Mouse (Mus musculus) MEL (cell line): ENCODE measurements around the gene Mapk10. TPM values are rescaled to one million over a fixed set of nuclear protein-coding genes. Genes with fewer than 3 reads are reported as not detected.

Experiments
- DNase-seq: peaks from one replicate; pipeline ENCODE4 v3.0.0; 2011; ENCODE audit warnings: low read depth, low spot score
- H3K27ac ChIP-seq: 2 replicates; pipeline ENCODE4 v1.5.1; 2012; ENCODE audit warnings: low read depth, mild to moderate bottlenecking, control low read depth, low read length, moderate library complexity; ENCODE audit not compliant: control insufficient read depth
- H3K27me3 ChIP-seq, 2 experiments: fragments of 150-350 bp in 1 of 2; sonication (generic) in 1 of 2; 2 replicates each; pipeline ENCODE4 v1.6.1; 2012; ENCODE audit warnings: low read length in 2 of 2, mild to moderate bottlenecking in 2 of 2, improper control_type of control experiment in 1 of 2, moderate library complexity in 1 of 2; ENCODE audit not compliant: insufficient read depth in 2 of 2, control insufficient read depth in 1 of 2
- H3K36me3 ChIP-seq, 2 experiments: 2 replicates each; pipeline ENCODE4 v1.6.1; 2012 to 2014; ENCODE audit warnings: low read length in 2 of 2, improper control_type of control experiment in 1 of 2, inconsistent platforms in 1 of 2, mild to moderate bottlenecking in 1 of 2; ENCODE audit not compliant: insufficient read depth in 2 of 2, control insufficient read depth in 1 of 2
- H3K4me1 ChIP-seq, 2 experiments: fragments of 150-350 bp in 1 of 2; sonication (generic) in 1 of 2; 2 replicates each; pipeline ENCODE4 v1.6.1; 2012; ENCODE audit warnings: low read length in 2 of 2, improper control_type of control experiment in 1 of 2, mild to moderate bottlenecking in 1 of 2; ENCODE audit not compliant: insufficient read depth in 2 of 2, control insufficient read depth in 1 of 2
- H3K4me3 ChIP-seq, 2 experiments: fragments of 150-350 bp in 1 of 2; sonication (generic) in 1 of 2; 2 replicates each; pipeline ENCODE4 v1.5.1; 2012; ENCODE audit warnings: low read depth in 2 of 2, low read length in 2 of 2, mild to moderate bottlenecking in 2 of 2, moderate library complexity in 2 of 2, control low read depth in 1 of 2, improper control_type of control experiment in 1 of 2; ENCODE audit not compliant: control insufficient read depth in 1 of 2, insufficient read depth in 1 of 2
- H3K79me2 ChIP-seq: 2 replicates; pipeline ENCODE4 v1.6.1; 2012; ENCODE audit warnings: mild to moderate bottlenecking, low read length, moderate library complexity; ENCODE audit not compliant: control insufficient read depth, poor library complexity, insufficient read depth
- H3K9ac ChIP-seq: 2 replicates; pipeline ENCODE4 v1.6.1; 2012; ENCODE audit warnings: low read depth, mild to moderate bottlenecking, control low read depth, low read length, moderate library complexity; ENCODE audit not compliant: control insufficient read depth, poor library complexity, severe bottlenecking
- H3K9me3 ChIP-seq: fragments of 150-350 bp; sonication (generic); replicated peaks from 2 replicates; pipeline ENCODE4 v1.6.1; 2012; ENCODE audit warnings: mild to moderate bottlenecking, low read length, improper control_type of control experiment, moderate library complexity; ENCODE audit not compliant: insufficient read depth
- BHLHE40 ChIP-seq: IDR thresholded peaks from 2 replicates; pipeline ENCODE4 v1.6.1; 2012; ENCODE audit warnings: low read depth, mild to moderate bottlenecking, inconsistent platforms, low read length, improper control_type of control experiment, borderline replicate concordance
- E2F4 ChIP-seq: IDR thresholded peaks from 2 replicates; pipeline ENCODE4 v1.6.1; 2011; ENCODE audit warnings: low read depth, low read length, improper control_type of control experiment, borderline replicate concordance
- ELF1 ChIP-seq: IDR thresholded peaks from 2 replicates; pipeline ENCODE4 v1.6.1; 2014; ENCODE audit warnings: low read depth, mild to moderate bottlenecking, inconsistent platforms, low read length, improper control_type of control experiment, moderate library complexity
- ETS1 ChIP-seq: IDR thresholded peaks from 2 replicates; pipeline ENCODE4 v1.6.1; 2012; ENCODE audit warnings: low read depth, mild to moderate bottlenecking, inconsistent platforms, low read length, improper control_type of control experiment, moderate library complexity
- GABPA ChIP-seq: IDR thresholded peaks from 2 replicates; pipeline ENCODE4 v1.6.1; 2012; ENCODE audit warnings: low read depth, mild to moderate bottlenecking, inconsistent platforms, low read length, improper control_type of control experiment, moderate library complexity
- HCFC1 ChIP-seq: IDR thresholded peaks from 2 replicates; pipeline ENCODE4 v1.6.1; 2012; ENCODE audit warnings: low read depth, mild to moderate bottlenecking, inconsistent platforms, low read length, improper control_type of control experiment, moderate library complexity
- MAZ ChIP-seq: IDR thresholded peaks from 2 replicates; pipeline ENCODE4 v1.6.1; 2012; ENCODE audit warnings: low read depth, mild to moderate bottlenecking, inconsistent platforms, low read length, improper control_type of control experiment
- MEF2A ChIP-seq: IDR thresholded peaks from 2 replicates; pipeline ENCODE4 v1.6.1; 2014; ENCODE audit warnings: low read depth, mild to moderate bottlenecking, inconsistent platforms, low read length, improper control_type of control experiment; ENCODE audit not compliant: poor library complexity, insufficient replicate concordance, severe bottlenecking; ENCODE audit errors: extremely low read depth
- MXI1 ChIP-seq: IDR thresholded peaks from 2 replicates; pipeline ENCODE4 v1.6.1; 2011; ENCODE audit warnings: mild to moderate bottlenecking, low read depth, low read length, improper control_type of control experiment
- MYB ChIP-seq: IDR thresholded peaks from 2 replicates; pipeline ENCODE4 v1.6.1; 2011; ENCODE audit warnings: mild to moderate bottlenecking, low read depth, low read length, improper control_type of control experiment
- MYC ChIP-seq: IDR thresholded peaks from 2 replicates; pipeline ENCODE4 v1.6.1; 2011; ENCODE audit warnings: low read depth, mild to moderate bottlenecking, low read length, improper control_type of control experiment, moderate library complexity
- NELFE ChIP-seq: IDR thresholded peaks from 2 replicates; pipeline ENCODE4 v1.6.1; 2011; ENCODE audit warnings: low read depth, low read length, improper control_type of control experiment
- NRF1 ChIP-seq: IDR thresholded peaks from 2 replicates; pipeline ENCODE4 v1.6.1; 2014; ENCODE audit warnings: low read depth, mild to moderate bottlenecking, inconsistent platforms, low read length, improper control_type of control experiment, moderate library complexity; ENCODE audit not compliant: poor library complexity, insufficient read depth, severe bottlenecking
- POLR2AphosphoS2 ChIP-seq: IDR thresholded peaks from 2 replicates; pipeline ENCODE4 v1.6.1; 2011; ENCODE audit warnings: low read length, improper control_type of control experiment
- RAD21 ChIP-seq: IDR thresholded peaks from 2 replicates; pipeline ENCODE4 v1.6.1; 2011; ENCODE audit warnings: mild to moderate bottlenecking, low read depth, low read length, improper control_type of control experiment
- RCOR1 ChIP-seq: IDR thresholded peaks from 2 replicates; pipeline ENCODE4 v1.6.1; 2012; ENCODE audit warnings: low read depth, mild to moderate bottlenecking, inconsistent platforms, low read length, improper control_type of control experiment
- SMC3 ChIP-seq: IDR thresholded peaks from 2 replicates; pipeline ENCODE4 v1.6.1; 2011; ENCODE audit warnings: low read depth, low read length, improper control_type of control experiment
- TBP ChIP-seq: IDR thresholded peaks from 2 replicates; pipeline ENCODE4 v1.8.0; 2011; ENCODE audit warnings: low read depth, low read length, improper control_type of control experiment
- TCF12 ChIP-seq: IDR thresholded peaks from 2 replicates; pipeline ENCODE4 v1.6.1; 2014; ENCODE audit warnings: low read depth, mild to moderate bottlenecking, inconsistent platforms, low read length, improper control_type of control experiment, moderate library complexity
- UBTF ChIP-seq: IDR thresholded peaks from 2 replicates; pipeline ENCODE4 v1.6.1; 2012; ENCODE audit warnings: low read depth, mild to moderate bottlenecking, inconsistent platforms, low read length, improper control_type of control experiment, moderate library complexity, borderline replicate concordance; ENCODE audit not compliant: insufficient read depth
- USF1 ChIP-seq: IDR thresholded peaks from 2 replicates; pipeline ENCODE4 v1.6.1; 2014; ENCODE audit warnings: low read depth, mild to moderate bottlenecking, inconsistent platforms, low read length, improper control_type of control experiment, moderate library complexity
- ZC3H11A ChIP-seq: IDR thresholded peaks from 2 replicates; pipeline ENCODE4 v1.6.1; 2012; ENCODE audit warnings: low read depth, mild to moderate bottlenecking, inconsistent platforms, low read length, improper control_type of control experiment
- ZKSCAN1 ChIP-seq: IDR thresholded peaks from 2 replicates; pipeline ENCODE4 v1.6.1; 2012; ENCODE audit warnings: low read depth, mild to moderate bottlenecking, inconsistent platforms, low read length, improper control_type of control experiment, moderate library complexity
- ZNF384 ChIP-seq: IDR thresholded peaks from 2 replicates; pipeline ENCODE4 v1.6.1; 2012; ENCODE audit warnings: low read depth, mild to moderate bottlenecking, inconsistent platforms, low read length, improper control_type of control experiment
- polyA plus RNA-seq, 2 experiments: library from polyadenylated mRNA; stranded (reverse) in 1 of 2; unstranded in 1 of 2; fragments of >175 nt in 1 of 2; fragments of >200 nt in 1 of 2; gene quantifications; 2 replicates each; pipeline versions ENCODE4 v1.2.1 to v1.2.4; 2012; ENCODE audit warnings: low replicate concordance in 2 of 2, low read depth in 1 of 2; ENCODE audit not compliant: insufficient read length in 2 of 2, insufficient read depth in 1 of 2, missing spikeins in 1 of 2
- total RNA-seq: library from RNA; depleted of rRNA; stranded (reverse); fragments of 300-350 nt; gene quantifications from 2 replicates; pipeline ENCODE4 v1.2.3, GENCODE M21; 2012

Gene Mapk10
- total and polyA plus RNA-seq, 3 experiments: not detected

- H3K36me3 ChIP-seq: no peaks in the 10 kb centered on the region
Measured at GRCm38 (mm10) chr5:102898301-102898700, 312.8 kb downstream of the Mapk10 start.

GRCm38 (mm10) chr5:102892226-102892625, 318.9 kb downstream of the Mapk10 start:
- TF ChIP-seq E2F4 (no peak), MAZ (no peak), NELFE (no peak), RCOR1 (no peak), ZKSCAN1 (no peak), MXI1 (no peak), RAD21 (no peak), NRF1 (no peak), HCFC1 (no peak), BHLHE40 (no peak), ELF1 (no peak), ETS1 (no peak), MEF2A (no peak)
- no peaks in the 10 kb centered on the region for H3K79me2 ChIP-seq
- no peaks in the 10 kb centered on the region for H3K4me1 ChIP-seq
- no peak for DNase-seq
- H3K27me3 ChIP-seq: no peaks in the 10 kb centered on the region
- H3K27ac ChIP-seq: no peak overlapping the region
- H3K36me3 ChIP-seq: no peaks in the 10 kb centered on the region
- no peaks in the 10 kb centered on the region for H3K9me3 ChIP-seq
- no peak overlapping the region for H3K4me3 ChIP-seq
- no peak overlapping the region for H3K9ac ChIP-seq

More at GRCm38 (mm10) chr5:102898301-102898700, 312.8 kb downstream of the Mapk10 start:
- no peak for DNase-seq
- H3K4me1 ChIP-seq: no peaks in the 10 kb centered on the region
- H3K27me3 ChIP-seq: no peaks in the 10 kb centered on the region
- no peak overlapping the region for H3K27ac ChIP-seq
- no peak overlapping the region for H3K4me3 ChIP-seq
- no peaks in the 10 kb centered on the region for H3K9me3 ChIP-seq
- TF ChIP-seq BHLHE40: no peak
- TF ChIP-seq POLR2AphosphoS2: no peak
- no peak for TF ChIP-seq ELF1
- TF ChIP-seq NRF1: no peak
- no peak for TF ChIP-seq SMC3
- no peak for TF ChIP-seq MYC
- TF ChIP-seq E2F4: no peak
- TF ChIP-seq ZC3H11A: no peak
- TF ChIP-seq GABPA: no peak
- no peak for TF ChIP-seq ETS1
- TF ChIP-seq TBP: no peak
- no peak for TF ChIP-seq NELFE
- no peak for TF ChIP-seq UBTF
- TF ChIP-seq MYB: no peak
- TF ChIP-seq MAZ: no peak
- no peak for TF ChIP-seq ZNF384
- no peak for TF ChIP-seq USF1
- no peak for TF ChIP-seq TCF12
- H3K9ac ChIP-seq: no peak overlapping the region
- no peaks in the 10 kb centered on the region for H3K79me2 ChIP-seq
